Mouse (Mus musculus) neural tube, embryonic 15.5 days (tissue): ENCODE data around the gene Zc3h12a. TPM values are rescaled to one million over a fixed set of nuclear protein-coding genes. Genes with fewer than 3 reads are reported as not detected.

ENCODE experiments used
- ATAC-seq: fragments of 200-750 bp; cut with Nextera tagmentation; 2 replicates; pipeline ENCODE4 v1.8.0; 2017; ENCODE audit warnings: mild to moderate bottlenecking, moderate TSS enrichment, moderate library complexity; ENCODE audit not compliant: low FRiP score
- H3K27ac ChIP-seq: fragments of 300-500 bp; sonication (generic); replicated peaks from 2 replicates; pipeline ENCODE4 v1.5.1; 2015; ENCODE audit warnings: mild to moderate bottlenecking, inconsistent platforms
- H3K27me3 ChIP-seq: fragments of 300-500 bp; sonication (generic); replicated peaks from 2 replicates; pipeline ENCODE4 v1.6.1; 2015; ENCODE audit warnings: inconsistent platforms
- H3K36me3 ChIP-seq: fragments of 300-500 bp; sonication (generic); 2 replicates; pipeline ENCODE4 v1.6.1; 2015; ENCODE audit warnings: inconsistent platforms
- H3K4me1 ChIP-seq: fragments of 300-500 bp; sonication (generic); 2 replicates; pipeline ENCODE4 v1.6.1; 2015; ENCODE audit warnings: inconsistent platforms
- H3K4me2 ChIP-seq: fragments of 300-500 bp; sonication (generic); 2 replicates; pipeline ENCODE4 v1.6.1; 2015; ENCODE audit warnings: inconsistent platforms, mild to moderate bottlenecking, moderate library complexity
- H3K4me3 ChIP-seq: fragments of 300-500 bp; sonication (generic); replicated peaks from 2 replicates; pipeline ENCODE4 v1.5.1; 2015; ENCODE audit warnings: mild to moderate bottlenecking, inconsistent platforms
- H3K9ac ChIP-seq: fragments of 300-500 bp; sonication (generic); replicated peaks from 2 replicates; pipeline ENCODE4 v1.6.1; 2015; ENCODE audit warnings: mild to moderate bottlenecking, inconsistent platforms
- H3K9me3 ChIP-seq: fragments of 300-500 bp; sonication (generic); replicated peaks from 2 replicates; pipeline ENCODE4 v1.6.1; 2016; ENCODE audit warnings: inconsistent platforms
- WGBS: fragments of 180-500 bp; shearing (Covaris S2); methylation state at CpG from one replicate; pipeline ENCODE4 v1.1.7; 2015; ENCODE audit warnings: mixed read lengths; 5-methylcytosine and 5-hydroxymethylcytosine counted together
- polyA plus RNA-seq: library from polyadenylated mRNA; unstranded; fragments of >200 nt; fragmentation: Nextera tagmentation; extraction: Ambion mirVana; gene quantifications from 2 replicates; pipeline ENCODE4 v1.2.1, GENCODE M21; 2015

Gene Zc3h12a
- polyA plus RNA-seq, 1 experiment from 2014 or later: 0.15 TPM

DNA sequence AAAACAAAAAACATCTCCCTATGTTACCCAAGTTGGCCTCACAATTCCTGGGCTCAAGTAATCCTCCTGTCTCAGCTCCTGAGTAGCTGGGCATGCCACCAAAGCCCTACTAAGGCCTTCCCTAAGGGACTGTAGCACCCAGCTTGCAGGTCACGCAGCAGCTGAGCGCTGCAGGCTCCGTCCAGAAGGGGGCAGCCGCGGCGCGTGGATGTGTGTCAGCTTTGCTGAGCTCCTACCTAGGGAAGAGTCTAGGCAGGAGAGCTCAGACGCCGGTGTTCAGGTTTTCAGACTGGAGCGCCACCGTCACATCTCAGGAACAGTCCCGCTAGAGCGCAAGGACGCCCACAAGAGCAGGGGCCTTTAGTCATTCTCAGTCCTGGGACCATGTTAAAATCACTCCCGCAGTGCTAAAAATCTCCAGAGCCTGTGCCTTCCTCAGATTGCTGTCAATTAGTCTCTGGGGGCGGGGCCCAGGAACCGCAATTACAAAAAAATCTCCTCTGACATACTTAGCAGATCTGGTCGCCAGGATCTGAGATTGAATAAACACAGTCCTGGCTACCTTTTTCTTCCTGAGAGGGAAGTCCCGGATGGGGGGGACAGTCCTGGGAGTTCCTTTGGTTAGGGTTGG, 32.8 kb upstream of the Zc3h12a start:
- WGBS: 8% methylated on average over 19 of the region's 19 CpGs
- Histone ChIP-seq H3K27ac (no peak overlapping the region), H3K9ac (no peak overlapping the region), H3K27me3 (peaks cover 6% of the 10 kb centered on the region), H3K4me2 (peak overlapping the region; percentile 40), H3K36me3 (no peaks in the 10 kb centered on the region), H3K4me1 (peaks cover 7% of the 10 kb centered on the region), H3K9me3 (no peaks in the 10 kb centered on the region), H3K4me3 (no peak overlapping the region)
- peak; percentile 80 for ATAC-seq

DNA sequence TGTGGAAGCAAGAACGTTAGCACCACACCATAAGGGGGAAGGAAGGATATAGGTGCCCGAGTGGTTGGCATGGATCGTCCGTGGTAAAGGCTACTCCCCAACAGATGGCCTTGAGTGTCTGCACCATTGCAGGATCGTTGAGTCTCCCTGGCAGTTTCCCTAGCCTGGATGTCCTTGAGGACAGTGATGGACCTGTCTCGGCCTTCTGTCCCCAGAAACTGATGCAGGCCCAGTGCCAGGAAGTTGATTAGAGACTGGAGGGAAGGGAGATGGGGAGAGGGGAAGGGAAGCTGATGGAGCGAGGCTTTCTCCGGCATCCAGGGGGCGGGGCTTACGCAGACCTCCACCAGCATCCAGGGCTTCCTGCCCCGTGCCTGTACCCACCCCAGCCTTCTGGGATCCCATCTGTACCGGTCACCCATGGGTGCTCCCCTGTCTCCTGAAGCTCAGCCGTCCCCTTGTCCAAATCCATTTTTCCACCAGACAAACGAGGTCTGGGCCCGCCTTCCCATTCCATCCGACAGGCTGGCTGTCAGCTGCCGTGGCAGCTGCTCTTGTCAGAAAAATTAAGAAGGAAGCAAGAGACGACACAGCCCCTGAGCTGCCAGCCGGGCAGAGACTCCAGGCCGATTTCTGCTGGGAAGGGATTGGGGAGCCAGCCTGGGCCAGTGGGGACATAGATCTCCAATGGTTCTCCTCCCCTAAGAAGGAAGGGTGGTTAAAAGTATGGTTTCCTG, 31.1 kb upstream of the Zc3h12a start:
- H3K36me3 ChIP-seq: no peaks in the 10 kb centered on the region
- peaks cover 6% of the 10 kb centered on the region for H3K27me3 ChIP-seq
- peaks cover 7% of the 10 kb centered on the region for H3K4me1 ChIP-seq
- H3K27ac ChIP-seq: no peak overlapping the region
- ATAC-seq: no peak
- H3K4me2 ChIP-seq: no peak overlapping the region
- H3K9ac ChIP-seq: no peak overlapping the region
- H3K4me3 ChIP-seq: no peak overlapping the region
- 55% methylated on average over 20 of the region's 20 CpGs for WGBS
- H3K9me3 ChIP-seq: no peaks in the 10 kb centered on the region

DNA sequence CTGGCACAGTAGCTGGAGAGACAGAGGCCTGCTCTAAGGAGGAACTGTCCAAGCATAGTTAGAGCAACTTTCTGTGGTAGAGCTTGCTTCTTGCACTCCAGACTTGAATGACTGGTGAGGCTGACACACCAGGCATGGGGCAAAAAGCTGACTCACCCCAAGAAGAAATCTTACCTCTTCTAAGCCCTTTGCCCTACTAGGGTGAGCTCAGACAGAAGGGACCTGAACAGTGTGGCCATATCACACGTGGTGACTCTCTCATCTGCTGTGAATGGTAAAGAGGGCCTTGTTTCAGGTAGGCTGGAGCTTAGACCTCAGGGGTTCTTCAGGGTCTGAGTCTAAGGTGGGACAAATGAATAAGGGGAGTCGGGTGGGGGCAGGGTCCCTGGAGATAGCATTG, 30.4 kb upstream of the Zc3h12a start:
- Histone ChIP-seq H3K27me3 (peaks cover 6% of the 10 kb centered on the region), H3K36me3 (no peaks in the 10 kb centered on the region), H3K4me2 (no peak overlapping the region), H3K4me1 (peaks cover 7% of the 10 kb centered on the region), H3K9ac (no peak overlapping the region), H3K27ac (no peak overlapping the region), H3K4me3 (no peak overlapping the region), H3K9me3 (no peaks in the 10 kb centered on the region)
- ATAC-seq: no peak
- 80% methylated on average over 2 of the region's 2 CpGs for WGBS

DNA sequence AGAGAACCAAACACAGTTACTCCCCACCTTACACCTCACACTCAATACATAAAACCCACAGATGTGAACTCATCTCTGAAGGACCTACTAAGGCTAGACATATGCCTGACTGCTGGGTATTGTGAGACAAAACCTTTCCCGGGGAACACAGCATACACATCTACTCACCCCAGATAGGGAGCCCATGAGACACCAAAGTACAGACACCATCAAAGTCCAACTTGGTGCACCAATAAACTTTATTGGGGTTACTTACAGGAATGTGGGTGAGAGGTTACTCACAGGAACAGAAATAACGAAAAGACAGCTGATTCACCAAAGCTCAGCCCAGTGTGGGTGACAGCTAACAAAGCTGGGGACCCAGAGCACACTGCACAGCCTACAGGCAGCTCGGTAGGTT, 29.7 kb upstream of the Zc3h12a start:
- no peaks in the 10 kb centered on the region for H3K36me3 ChIP-seq
- no peak overlapping the region for H3K4me3 ChIP-seq
- H3K27me3 ChIP-seq: peaks cover 6% of the 10 kb centered on the region
- H3K27ac ChIP-seq: no peak overlapping the region
- ATAC-seq: no peak
- H3K4me2 ChIP-seq: no peak overlapping the region
- no peaks in the 10 kb centered on the region for H3K9me3 ChIP-seq
- H3K4me1 ChIP-seq: peaks cover 7% of the 10 kb centered on the region
- 82% methylated on average over 3 of the region's 3 CpGs for WGBS
- H3K9ac ChIP-seq: no peak overlapping the region

DNA sequence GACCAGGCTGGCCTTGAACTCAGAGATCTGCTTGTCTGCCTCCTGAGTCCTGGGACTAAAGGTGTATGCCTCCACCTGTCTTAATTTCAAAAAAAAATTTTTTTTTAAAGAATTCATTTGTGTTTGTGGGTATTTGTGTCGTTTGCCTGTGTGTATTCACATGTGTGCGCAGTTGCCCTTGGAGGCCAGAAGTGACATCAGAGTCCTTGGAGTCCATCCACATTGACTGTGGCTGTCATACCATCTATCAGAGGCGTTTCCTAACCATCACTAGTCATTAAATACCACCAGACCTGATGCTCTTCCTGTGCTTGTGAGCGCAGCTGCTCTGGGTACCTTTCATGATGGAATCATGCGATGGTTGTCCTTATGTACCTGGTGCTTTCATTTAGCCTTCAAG, 28.0 kb upstream of the Zc3h12a start:
- Histone ChIP-seq H3K9me3 (no peaks in the 10 kb centered on the region), H3K27me3 (peaks cover 2% of the 10 kb centered on the region; the same call in 1 of the 2 replicates), H3K4me3 (no peak overlapping the region), H3K27ac (no peak overlapping the region), H3K4me1 (peaks cover 3% of the 10 kb centered on the region), H3K36me3 (no peaks in the 10 kb centered on the region), H3K4me2 (no peak overlapping the region), H3K9ac (no peak overlapping the region)
- WGBS: 89% methylated on average over 5 of the region's 5 CpGs
- ATAC-seq: no peak

DNA sequence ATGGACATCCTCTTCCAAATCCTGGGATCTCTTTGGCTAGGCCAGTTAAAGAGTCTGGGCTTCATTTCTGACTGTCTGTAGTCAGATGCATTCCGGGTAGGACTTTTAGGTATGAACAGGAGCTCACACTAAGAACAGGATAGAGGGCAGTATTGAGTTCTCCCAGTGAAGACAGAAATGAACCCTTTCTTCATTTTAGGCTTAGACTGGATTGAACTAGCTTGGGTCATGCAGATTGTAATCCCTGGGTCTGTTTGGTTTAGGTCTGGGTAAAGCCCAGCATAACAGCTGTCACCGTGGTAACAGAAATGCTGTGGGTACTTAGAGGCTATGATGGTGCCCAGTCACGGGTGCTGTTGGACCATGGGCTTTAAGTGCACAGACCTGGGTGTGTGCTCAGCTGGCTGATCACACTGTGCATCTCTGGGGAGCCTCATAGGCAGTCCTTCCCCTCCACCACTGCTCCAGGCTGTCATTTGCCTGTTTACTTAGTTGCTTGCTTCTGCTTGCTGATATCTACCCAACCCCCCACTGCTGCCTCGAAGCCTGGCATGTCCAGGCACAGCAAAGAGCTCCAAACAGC, 26.1 kb upstream of the Zc3h12a start:
- Histone ChIP-seq H3K27me3 (0 out of 2 replicates have a peak, but pooled peaks cover 2% of the 10 kb centered on the region), H3K4me1 (0 out of 2 replicates have a peak, but pooled peaks cover 2% of the 10 kb centered on the region), H3K27ac (no peak overlapping the region), H3K4me3 (no peak overlapping the region), H3K36me3 (no peaks in the 10 kb centered on the region), H3K4me2 (no peak overlapping the region), H3K9me3 (no peaks in the 10 kb centered on the region), H3K9ac (no peak overlapping the region)
- WGBS: 49% methylated on average over 4 of the region's 4 CpGs
- ATAC-seq: no peak

DNA sequence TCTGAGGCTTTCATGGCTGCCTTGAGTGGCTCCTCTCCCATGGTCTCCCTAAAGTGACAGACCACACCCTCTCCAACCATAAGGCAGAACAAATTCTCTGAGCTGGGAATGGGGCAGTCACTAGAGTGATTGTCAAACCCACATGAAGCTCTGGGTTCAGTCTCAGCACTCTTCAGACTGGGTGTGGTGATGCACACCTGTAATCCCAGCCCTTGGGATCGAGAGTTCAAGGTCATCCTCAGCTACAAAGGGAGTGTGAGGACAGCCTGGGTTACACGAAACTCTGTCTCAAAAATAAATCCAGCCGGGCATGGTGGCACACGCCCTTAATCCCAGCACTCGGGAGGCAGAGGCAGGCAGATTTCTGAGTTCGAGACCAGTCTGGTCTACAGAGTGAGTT, 24.8 kb upstream of the Zc3h12a start:
- 94% methylated on average over 6 of the region's 6 CpGs for WGBS
- ATAC-seq: no peak

DNA sequence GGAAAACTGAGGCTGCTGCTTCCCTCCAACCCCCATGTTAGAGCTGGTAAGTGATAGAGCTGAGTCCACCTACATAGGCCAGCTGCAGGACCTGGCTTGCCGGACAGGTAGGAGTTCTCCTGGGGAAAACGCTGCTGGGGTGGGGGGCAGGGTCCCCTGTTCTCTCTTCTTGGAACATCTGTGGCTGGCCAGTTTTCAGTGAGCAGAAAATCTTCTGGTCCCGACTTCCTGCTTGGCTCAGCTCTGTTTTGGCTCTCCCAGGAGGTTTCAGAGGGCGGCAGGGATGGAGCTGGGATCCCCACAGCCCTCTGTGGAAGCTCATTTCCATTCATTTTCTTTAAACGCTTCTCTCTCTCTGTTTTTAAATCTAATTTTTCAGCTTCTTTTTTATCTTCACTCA, 21.8 kb upstream of the Zc3h12a start:
- H3K36me3 ChIP-seq: no peaks in the 10 kb centered on the region
- H3K27ac ChIP-seq: no peak overlapping the region
- H3K4me2 ChIP-seq: no peak overlapping the region
- no peaks in the 10 kb centered on the region for H3K9me3 ChIP-seq
- H3K4me1 ChIP-seq: peaks cover 12% of the 10 kb centered on the region
- no peak overlapping the region for H3K4me3 ChIP-seq
- 23% methylated on average over 5 of the region's 5 CpGs for WGBS
- ATAC-seq: no peak
- H3K9ac ChIP-seq: no peak overlapping the region
- peaks cover 14% of the 10 kb centered on the region; the same call in 1 of the 2 replicates for H3K27me3 ChIP-seq

More for the DNA sequence above, 24.8 kb upstream of the Zc3h12a start:
- H3K4me1 ChIP-seq: 0 out of 2 replicates have a peak, but pooled peaks cover 2% of the 10 kb centered on the region
- no peak overlapping the region for H3K9ac ChIP-seq
- H3K27ac ChIP-seq: no peak overlapping the region
- H3K27me3 ChIP-seq: 0 out of 2 replicates have a peak, but pooled peaks cover 2% of the 10 kb centered on the region
- H3K4me2 ChIP-seq: no peak overlapping the region
- H3K9me3 ChIP-seq: no peaks in the 10 kb centered on the region
- no peaks in the 10 kb centered on the region for H3K36me3 ChIP-seq
- no peak overlapping the region for H3K4me3 ChIP-seq

DNA sequence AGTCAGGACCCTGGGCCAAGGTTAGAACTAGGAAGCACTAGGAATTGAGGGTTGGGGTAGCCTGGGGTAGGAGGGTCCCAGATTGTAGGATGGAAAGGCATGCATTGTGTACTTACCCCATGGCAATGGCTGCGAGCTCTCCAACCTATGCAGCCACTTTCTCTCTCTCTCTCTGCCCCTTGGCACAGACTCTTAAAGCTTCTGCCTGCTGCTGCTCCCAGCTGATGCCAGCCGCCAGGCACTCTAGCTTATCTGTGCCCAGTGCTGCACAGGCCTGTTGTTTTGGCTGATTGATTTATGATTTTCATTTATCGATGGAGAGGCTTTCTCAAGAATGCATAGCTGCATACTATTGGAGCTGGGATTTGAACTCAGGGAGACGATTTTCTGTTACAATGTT, 20.3 kb upstream of the Zc3h12a start:
- ATAC-seq: no peak
- H3K4me3 ChIP-seq: no peak overlapping the region
- WGBS: 60% methylated on average over 4 of the region's 4 CpGs
- H3K9me3 ChIP-seq: no peaks in the 10 kb centered on the region
- peaks cover 12% of the 10 kb centered on the region for H3K4me1 ChIP-seq
- H3K9ac ChIP-seq: no peak overlapping the region
- peaks cover 14% of the 10 kb centered on the region; the same call in 1 of the 2 replicates for H3K27me3 ChIP-seq
- H3K27ac ChIP-seq: no peak overlapping the region
- H3K36me3 ChIP-seq: no peaks in the 10 kb centered on the region
- H3K4me2 ChIP-seq: no peak overlapping the region

DNA sequence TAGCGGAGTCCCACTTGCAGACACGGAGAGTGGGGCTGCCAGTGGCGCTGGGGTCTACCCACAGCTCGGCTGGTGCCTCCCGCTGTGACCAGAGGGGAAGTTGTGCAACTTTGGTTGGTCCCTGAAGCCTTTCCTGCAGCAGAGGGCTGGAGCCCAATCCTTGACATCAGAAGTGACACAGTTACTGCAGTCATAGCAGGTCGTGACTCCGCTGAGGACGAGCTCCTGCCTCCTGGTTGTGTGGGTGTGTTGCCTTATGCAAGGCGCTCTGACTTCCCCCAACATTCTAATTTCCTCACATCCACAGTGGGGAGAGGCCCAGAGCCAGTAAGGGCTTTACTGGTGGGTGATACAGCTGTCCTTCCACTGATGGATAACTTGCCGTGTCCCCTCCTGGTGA, 17.6 kb upstream of the Zc3h12a start:
- Histone ChIP-seq H3K27ac (no peak overlapping the region), H3K36me3 (no peaks in the 10 kb centered on the region), H3K4me2 (no peak overlapping the region), H3K4me1 (peaks cover 12% of the 10 kb centered on the region), H3K9me3 (no peaks in the 10 kb centered on the region), H3K9ac (no peak overlapping the region), H3K4me3 (no peak overlapping the region), H3K27me3 (peaks cover 12% of the 10 kb centered on the region; the same call in 1 of the 2 replicates)
- WGBS: 32% methylated on average over 10 of the region's 10 CpGs
- no peak for ATAC-seq

DNA sequence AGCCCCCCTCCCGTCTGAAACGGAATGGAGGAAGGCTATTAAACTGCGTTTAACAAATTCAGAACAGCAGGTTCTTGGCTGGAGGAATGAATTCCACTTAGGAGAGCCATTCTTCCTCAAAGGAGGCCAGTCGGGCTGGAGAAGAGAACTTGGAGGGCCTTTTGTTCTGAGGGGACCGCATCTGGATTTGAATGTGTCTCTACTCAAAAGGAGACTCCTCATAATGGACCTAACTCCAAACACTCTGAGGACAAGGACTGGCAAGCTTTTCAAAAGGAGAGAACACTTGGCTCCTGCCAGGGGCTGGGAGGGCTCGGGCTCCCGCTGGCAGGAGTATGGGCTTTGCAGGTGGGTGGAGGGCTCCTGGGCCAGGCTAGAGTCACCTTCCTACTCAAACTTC, 17.0 kb upstream of the Zc3h12a start:
- WGBS: 9% methylated on average over 7 of the region's 7 CpGs
- Histone ChIP-seq H3K4me2 (no peak overlapping the region), H3K9ac (no peak overlapping the region), H3K4me1 (peaks cover 12% of the 10 kb centered on the region), H3K36me3 (no peaks in the 10 kb centered on the region), H3K4me3 (no peak overlapping the region), H3K9me3 (no peaks in the 10 kb centered on the region), H3K27ac (no peak overlapping the region), H3K27me3 (peaks cover 12% of the 10 kb centered on the region; the same call in 1 of the 2 replicates)
- no peak for ATAC-seq

DNA sequence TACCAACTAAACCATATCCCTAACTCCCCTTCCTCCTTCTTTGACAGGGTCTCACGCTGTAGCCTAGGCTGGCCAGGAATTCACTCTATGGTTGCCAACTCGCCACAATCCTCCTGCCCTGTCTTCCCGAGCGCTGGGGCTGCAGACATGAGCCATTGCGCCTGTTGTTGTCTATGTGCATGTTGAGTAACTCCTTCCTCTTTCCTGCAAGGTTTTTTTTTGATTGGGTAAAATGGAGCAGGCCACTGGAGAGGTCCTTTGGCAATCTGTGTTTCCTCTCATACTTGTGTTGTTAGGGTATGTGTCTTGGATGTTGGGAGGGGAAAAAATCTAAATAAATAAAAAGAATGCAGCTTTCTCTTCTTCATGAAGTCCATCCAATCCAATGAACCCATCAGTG, 16.6 kb upstream of the Zc3h12a start:
- H3K36me3 ChIP-seq: no peaks in the 10 kb centered on the region
- no peak overlapping the region for H3K4me2 ChIP-seq
- H3K9ac ChIP-seq: no peak overlapping the region
- H3K4me1 ChIP-seq: peaks cover 10% of the 10 kb centered on the region
- H3K27me3 ChIP-seq: peaks cover 12% of the 10 kb centered on the region; the same call in 1 of the 2 replicates
- no peaks in the 10 kb centered on the region for H3K9me3 ChIP-seq
- no peak for ATAC-seq
- H3K4me3 ChIP-seq: no peak overlapping the region
- 79% methylated on average over 5 of the region's 5 CpGs for WGBS
- H3K27ac ChIP-seq: no peak overlapping the region
